Mouse (Mus musculus): Measurements from ENCODE around the gene Duxf3. TPM values are rescaled to one million over a fixed set of nuclear protein-coding genes. Genes with fewer than 3 reads are reported as not detected.

Duxf3 gene
- polyA plus RNA-seq, 1 experiment from 2014 or later = not detected

GRCm38 (mm10) chr10:58212230-58212629, 20.2 kb downstream of the Duxf3 start:
- H3K4me2 ChIP-seq (ENCODE audit: low read depth, low read length) = no peak overlapping the region
- H3K36me3 ChIP-seq (ENCODE audit: control insufficient read depth, insufficient read depth, low read length) = no peaks in the 10 kb centered on the region
- ATAC-seq (ENCODE audit: low read depth) = no peak
- no peaks in the 10 kb centered on the region for H3K27me3 ChIP-seq (ENCODE audit: control insufficient read depth, insufficient read depth, low read length)
- H3K4me1 ChIP-seq (ENCODE audit: control insufficient read depth, insufficient read depth, low read length) = no peaks in the 10 kb centered on the region
- WGBS = 81% methylated on average over 7 of the region's 7 CpGs
- no peak overlapping the region for H3K4me3 ChIP-seq (ENCODE audit: low read depth, low read length)
- H3K27ac ChIP-seq (ENCODE audit: low read depth, low read length) = no peak overlapping the region
- no peaks in the 10 kb centered on the region for H3K9me3 ChIP-seq (ENCODE audit: control insufficient read depth, low read length)
- no peak overlapping the region for H3K9ac ChIP-seq (replicated peaks; ENCODE audit: low read depth, low read length)

DNA sequence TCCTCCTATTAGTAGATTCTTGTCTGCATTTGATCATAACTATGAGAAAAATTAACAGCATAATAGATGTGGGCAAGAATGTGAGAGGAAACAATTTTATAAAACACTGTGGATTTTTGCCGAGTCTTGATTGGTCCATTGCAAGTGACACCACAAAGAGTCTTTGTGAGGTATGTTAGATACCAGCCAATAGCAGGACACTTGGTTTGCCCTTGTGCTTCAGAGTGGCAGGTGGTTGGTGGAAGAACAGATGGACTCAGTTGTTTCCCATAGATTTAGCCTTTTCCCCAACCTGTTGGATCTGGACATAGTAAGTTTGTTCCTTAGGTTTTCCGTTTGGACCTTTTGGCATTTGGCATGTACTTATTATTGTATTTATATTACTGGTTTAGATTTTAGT, 21.3 kb downstream of the Duxf3 start:
- H3K9ac ChIP-seq (replicated peaks; ENCODE audit: low read depth, low read length) = no peak overlapping the region
- H3K4me3 ChIP-seq (ENCODE audit: low read depth, low read length) = no peak overlapping the region
- no peak overlapping the region for H3K4me2 ChIP-seq (ENCODE audit: low read depth, low read length)
- no peaks in the 10 kb centered on the region for H3K27me3 ChIP-seq (ENCODE audit: control insufficient read depth, insufficient read depth, low read length)
- WGBS = 94% methylated on average over 2 of the region's 2 CpGs
- no peak overlapping the region for H3K27ac ChIP-seq (ENCODE audit: low read depth, low read length)
- no peaks in the 10 kb centered on the region for H3K4me1 ChIP-seq (ENCODE audit: control insufficient read depth, insufficient read depth, low read length)
- no peaks in the 10 kb centered on the region for H3K9me3 ChIP-seq (ENCODE audit: control insufficient read depth, low read length)
- no peak for ATAC-seq (ENCODE audit: low read depth)
- H3K36me3 ChIP-seq (ENCODE audit: control insufficient read depth, insufficient read depth, low read length) = no peaks in the 10 kb centered on the region

GRCm38 (mm10) chr10:58210514-58210913, 22.0 kb downstream of the Duxf3 start:
- H3K4me1 ChIP-seq (ENCODE audit: control insufficient read depth, insufficient read depth, low read length) = no peaks in the 10 kb centered on the region
- no peaks in the 10 kb centered on the region for H3K36me3 ChIP-seq (ENCODE audit: control insufficient read depth, insufficient read depth, low read length)
- H3K4me2 ChIP-seq (ENCODE audit: low read depth, low read length) = no peak overlapping the region
- no peak overlapping the region for H3K9ac ChIP-seq (replicated peaks; ENCODE audit: low read depth, low read length)
- ATAC-seq (ENCODE audit: low read depth) = no peak
- no peak overlapping the region for H3K27ac ChIP-seq (ENCODE audit: low read depth, low read length)
- 74% methylated on average over 1 of the region's 1 CpGs for WGBS
- H3K27me3 ChIP-seq (ENCODE audit: control insufficient read depth, insufficient read depth, low read length) = no peaks in the 10 kb centered on the region
- H3K4me3 ChIP-seq (ENCODE audit: low read depth, low read length) = no peak overlapping the region
- no peaks in the 10 kb centered on the region for H3K9me3 ChIP-seq (ENCODE audit: control insufficient read depth, low read length)

GRCm38 (mm10) chr10:58209710-58210467, 22.6 kb downstream of the Duxf3 start:
- H3K4me3 ChIP-seq (ENCODE audit: low read depth, low read length) = no peak overlapping the region
- no peak overlapping the region for H3K9ac ChIP-seq (replicated peaks; ENCODE audit: low read depth, low read length)
- H3K27me3 ChIP-seq (ENCODE audit: control insufficient read depth, insufficient read depth, low read length) = no peaks in the 10 kb centered on the region
- no peak overlapping the region for H3K27ac ChIP-seq (ENCODE audit: low read depth, low read length)
- no peaks in the 10 kb centered on the region for H3K36me3 ChIP-seq (ENCODE audit: control insufficient read depth, insufficient read depth, low read length)
- H3K9me3 ChIP-seq (ENCODE audit: control insufficient read depth, low read length) = no peaks in the 10 kb centered on the region
- no peaks in the 10 kb centered on the region for H3K4me1 ChIP-seq (ENCODE audit: control insufficient read depth, insufficient read depth, low read length)
- no peak overlapping the region for H3K4me2 ChIP-seq (ENCODE audit: low read depth, low read length)
- no peak for ATAC-seq (ENCODE audit: low read depth)
- 79% methylated on average over 2 of the region's 2 CpGs for WGBS

DNA sequence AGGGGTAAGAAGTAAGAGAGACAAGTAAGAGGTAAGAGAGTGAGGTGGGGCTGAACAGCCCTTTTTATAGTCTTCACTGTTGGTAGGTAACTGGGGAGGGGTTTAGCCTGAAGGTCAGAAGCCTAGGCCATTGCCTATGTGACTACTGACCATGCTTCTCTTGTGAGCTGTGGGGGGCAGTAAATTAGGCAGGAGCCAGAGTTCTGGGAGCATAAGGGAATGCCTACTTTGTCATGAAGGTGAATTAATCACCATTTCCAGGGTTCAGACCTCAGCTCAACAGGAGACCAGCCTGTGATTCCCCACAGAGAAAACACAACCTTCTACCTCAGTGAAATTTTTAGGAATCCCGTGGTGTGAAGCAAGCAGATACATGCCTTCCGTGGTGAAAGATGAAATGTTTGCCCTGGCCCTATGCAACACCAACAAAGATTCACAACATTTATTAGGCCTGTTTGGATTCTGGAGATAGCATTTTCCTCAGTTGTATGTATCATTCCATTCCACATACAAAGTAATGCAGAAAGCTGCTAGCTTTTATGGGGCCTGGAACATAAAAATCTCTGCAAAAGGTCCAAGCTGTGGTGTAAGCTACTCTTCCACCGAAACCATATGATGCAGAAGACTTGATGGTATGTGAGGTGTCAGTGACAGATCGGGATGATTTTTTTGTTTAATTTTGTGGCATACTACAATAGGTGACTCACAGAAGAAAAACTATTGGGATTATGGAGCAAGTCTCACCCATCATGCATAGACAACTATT, 25.7 kb downstream of the Duxf3 start:
- no peaks in the 10 kb centered on the region for H3K36me3 ChIP-seq (ENCODE audit: control insufficient read depth, insufficient read depth, low read length)
- ATAC-seq (ENCODE audit: low read depth) = no peak
- no peak overlapping the region for H3K9ac ChIP-seq (replicated peaks; ENCODE audit: low read depth, low read length)
- 91% methylated on average over 4 of the region's 4 CpGs for WGBS
- no peak overlapping the region for H3K4me2 ChIP-seq (ENCODE audit: low read depth, low read length)
- H3K4me1 ChIP-seq (ENCODE audit: control insufficient read depth, insufficient read depth, low read length) = no peaks in the 10 kb centered on the region
- H3K27ac ChIP-seq (ENCODE audit: low read depth, low read length) = no peak overlapping the region
- H3K9me3 ChIP-seq (ENCODE audit: control insufficient read depth, low read length) = no peaks in the 10 kb centered on the region
- H3K27me3 ChIP-seq (ENCODE audit: control insufficient read depth, insufficient read depth, low read length) = no peaks in the 10 kb centered on the region
- H3K4me3 ChIP-seq (ENCODE audit: low read depth, low read length) = no peak overlapping the region

- Histone ChIP-seq H3K9me3 (ENCODE audit: control insufficient read depth, low read length) (no peaks in the 10 kb centered on the region), H3K4me3 (ENCODE audit: low read depth, low read length) (no peak overlapping the region), H3K4me2 (ENCODE audit: low read depth, low read length) (no peak overlapping the region), H3K27me3 (ENCODE audit: control insufficient read depth, insufficient read depth, low read length) (no peaks in the 10 kb centered on the region), H3K27ac (ENCODE audit: low read depth, low read length) (no peak overlapping the region), H3K4me1 (ENCODE audit: control insufficient read depth, insufficient read depth, low read length) (no peaks in the 10 kb centered on the region), H3K9ac (replicated peaks; ENCODE audit: low read depth, low read length) (no peak overlapping the region), H3K36me3 (ENCODE audit: control insufficient read depth, insufficient read depth, low read length) (no peaks in the 10 kb centered on the region)
- ATAC-seq (ENCODE audit: low read depth) = no peak
- 44% methylated on average over 1 of the region's 1 CpGs for WGBS
Observed at GRCm38 (mm10) chr10:58205986-58206385, 26.5 kb downstream of the Duxf3 start.

Other genes with a start within 250 kb of the Duxf3 start
- gene AW822073, start 7.7 kb downstream of the Duxf3 start, polyA plus RNA-seq (2014; fragmentation: Nextera tagmentation; extraction: Ambion mirVana) = not detected in 2 replicates
- gene Gm4981, start 4.0 kb upstream of the Duxf3 start, polyA plus RNA-seq (2014; fragmentation: Nextera tagmentation; extraction: Ambion mirVana) = not detected in 2 replicates
- 87.5 and 89.2 TPM in 2 replicates for gene Gcc2, start 22.8 kb upstream of the Duxf3 start, polyA plus RNA-seq (2014; fragmentation: Nextera tagmentation; extraction: Ambion mirVana)
- gene Lims1, start 90.8 kb upstream of the Duxf3 start, polyA plus RNA-seq (2014; fragmentation: Nextera tagmentation; extraction: Ambion mirVana) = 48.3 and 61.6 TPM in 2 replicates
- gene Ranbp2, start 214.2 kb upstream of the Duxf3 start, polyA plus RNA-seq (2014; fragmentation: Nextera tagmentation; extraction: Ambion mirVana) = 23.9 and 31.4 TPM in 2 replicates